Mouse (Mus musculus): ENCODE data around the gene Bcl9. TPM values are rescaled to one million over a fixed set of nuclear protein-coding genes. Genes with fewer than 3 reads are reported as not detected.

Bcl9 gene
- total and polyA plus RNA-seq, 3 experiments = 1.1 to 13.5 (median 3.3) TPM

- H3K4me1 ChIP-seq (ENCODE audit: control insufficient read depth in 1 of 2, insufficient read depth in 2 of 2) = peaks cover 0 to 3% of the 10 kb centered on the region in 2 experiments; a peak in 1 of 4 replicates
- no peak for DNase-seq (ENCODE audit: extremely low read depth)
- H3K27ac ChIP-seq (ENCODE audit: insufficient read depth, low read depth) = no peak overlapping the region
- H3K4me2 ChIP-seq (ENCODE audit: insufficient read depth, low read depth, poor library complexity, severe bottlenecking) = no peak overlapping the region
- no peak overlapping the region for H3K9ac ChIP-seq (ENCODE audit: insufficient read depth, low read depth)
- in situ Hi-C loops (cut with MboI; ENCODE audit: low pct_ligation_motif_present, low pct_unique_long_range_greater_than_20kb, low sequenced_read_pairs) = no loop called here
- no peaks in the 10 kb centered on the region for H3K79me2 ChIP-seq (replicated peaks; ENCODE audit: control insufficient read depth, extremely low read depth, insufficient read depth, poor library complexity, severe bottlenecking)
- H3K36me3 ChIP-seq (replicated peaks in 1 of 2; ENCODE audit: control insufficient read depth in 1 of 2, insufficient read depth in 1 of 2, low read length in 1 of 2) = no peaks in the 10 kb centered on the region
- dilution Hi-C loops (cut with MboI; ENCODE audit: extremely low pct_ligation_motif_present, extremely low pct_unique_long_range_greater_than_20kb, low sequenced_read_pairs) = no loop called here
- H3K9me3 ChIP-seq (replicated peaks; ENCODE audit: low read length) = no peaks in the 10 kb centered on the region
- no peaks in the 10 kb centered on the region for H3K27me3 ChIP-seq (replicated peaks)
- no peak overlapping the region for H3K4me3 ChIP-seq (replicated peaks in 1 of 3; ENCODE audit: low read depth in 2 of 3, low read length in 2 of 3, poor library complexity in 1 of 3)
- TF ChIP-seq MAZ (IDR thresholded peaks at IDR 0.05; ENCODE audit: low read depth, low read length) = no peak
- TF ChIP-seq PAX5 (IDR thresholded peaks at IDR 0.05; ENCODE audit: low read length) = no peak
- no peak for TF ChIP-seq USF2 (conservative IDR thresholded peaks at IDR 0.05; ENCODE audit: low read depth, low read length)
- no peak for TF ChIP-seq ETS1 (conservative IDR thresholded peaks at IDR 0.05; ENCODE audit: low read depth, low read length)
- TF ChIP-seq POLR2A (IDR thresholded peaks at IDR 0.05; ENCODE audit: low read depth, low read length) = no peak
- no peak for TF ChIP-seq CTCF (conservative IDR thresholded peaks at IDR 0.05 in 1 of 2, IDR thresholded peaks at IDR 0.05 in 1 of 2; ENCODE audit: low read depth in 2 of 2, low read length in 2 of 2)
- no peak for TF ChIP-seq POLR2AphosphoS2 (IDR thresholded peaks at IDR 0.05; ENCODE audit: low read depth, low read length)
- no peak for TF ChIP-seq EP300 (IDR thresholded peaks at IDR 0.05; ENCODE audit: low read length)
- TF ChIP-seq MXI1 (IDR thresholded peaks at IDR 0.05; ENCODE audit: low read depth, low read length) = no peak
- TF ChIP-seq BHLHE40 (IDR thresholded peaks at IDR 0.05; ENCODE audit: low read depth, low read length) = no peak
- TF ChIP-seq MAX (IDR thresholded peaks at IDR 0.05; ENCODE audit: low read length) = no peak
- no peak for TF ChIP-seq ZMIZ1 (IDR thresholded peaks at IDR 0.05; ENCODE audit: low read depth, low read length)
- no peak for TF ChIP-seq IRF4 (IDR thresholded peaks at IDR 0.05; ENCODE audit: low read depth, low read length)
- no peak for TF ChIP-seq UBTF (IDR thresholded peaks at IDR 0.05; ENCODE audit: low read depth, low read length)
- TF ChIP-seq SIN3A (IDR thresholded peaks at IDR 0.05; ENCODE audit: low read length) = no peak
- no peak for TF ChIP-seq CHD2 (IDR thresholded peaks at IDR 0.05; ENCODE audit: low read length)
- no peak for TF ChIP-seq CHD1 (IDR thresholded peaks at IDR 0.05; ENCODE audit: low read depth, low read length)
- no peak for TF ChIP-seq E2F4 (IDR thresholded peaks at IDR 0.05; ENCODE audit: insufficient replicate concordance, low read depth, low read length)
- TF ChIP-seq HCFC1 (IDR thresholded peaks at IDR 0.05; ENCODE audit: low read depth, low read length) = no peak
Observed at GRCm38 (mm10) chr3:97284878-97285277, 12.8 kb downstream of the Bcl9 start.

GRCm38 (mm10) chr3:97284056-97284455, 13.7 kb downstream of the Bcl9 start:
- in situ Hi-C loops (cut with MboI; ENCODE audit: low pct_ligation_motif_present, low pct_unique_long_range_greater_than_20kb, low sequenced_read_pairs) = no loop called here
- peaks cover 0 to 3% of the 10 kb centered on the region in 2 experiments; a peak in 1 of 4 replicates for H3K4me1 ChIP-seq (ENCODE audit: control insufficient read depth in 1 of 2, insufficient read depth in 2 of 2)
- no peaks in the 10 kb centered on the region for H3K79me2 ChIP-seq (replicated peaks; ENCODE audit: control insufficient read depth, extremely low read depth, insufficient read depth, poor library complexity, severe bottlenecking)
- no peak overlapping the region for H3K4me2 ChIP-seq (ENCODE audit: insufficient read depth, low read depth, poor library complexity, severe bottlenecking)
- TF ChIP-seq JUN (IDR thresholded peaks at IDR 0.05; ENCODE audit: insufficient read depth, low read depth, low read length) (no peak), ETS1 (conservative IDR thresholded peaks at IDR 0.05; ENCODE audit: low read depth, low read length) (no peak), UBTF (IDR thresholded peaks at IDR 0.05; ENCODE audit: low read depth, low read length) (no peak), ZMIZ1 (IDR thresholded peaks at IDR 0.05; ENCODE audit: low read depth, low read length) (no peak), ZKSCAN1 (IDR thresholded peaks at IDR 0.05; ENCODE audit: borderline replicate concordance, low read depth, low read length) (no peak), MAZ (IDR thresholded peaks at IDR 0.05; ENCODE audit: low read depth, low read length) (no peak), POLR2AphosphoS2 (IDR thresholded peaks at IDR 0.05; ENCODE audit: low read depth, low read length) (no peak), SMC3 (IDR thresholded peaks at IDR 0.05; ENCODE audit: low read depth, low read length) (no peak), USF2 (conservative IDR thresholded peaks at IDR 0.05; ENCODE audit: low read depth, low read length) (no peak), ZC3H11A (IDR thresholded peaks at IDR 0.05; ENCODE audit: low read depth, low read length) (no peak), MXI1 (IDR thresholded peaks at IDR 0.05; ENCODE audit: low read depth, low read length) (no peak), MEF2A (IDR thresholded peaks at IDR 0.05; ENCODE audit: borderline replicate concordance, low read depth, low read length) (no peak), POLR2A (IDR thresholded peaks at IDR 0.05; ENCODE audit: low read depth, low read length) (no peak), MAFK (IDR thresholded peaks at IDR 0.05; ENCODE audit: insufficient replicate concordance, low read length) (no peak), CTCF (conservative IDR thresholded peaks at IDR 0.05 in 1 of 2, IDR thresholded peaks at IDR 0.05 in 1 of 2; ENCODE audit: low read depth in 2 of 2, low read length in 2 of 2) (no peak)
- no peak overlapping the region for H3K4me3 ChIP-seq (replicated peaks in 1 of 3; ENCODE audit: low read depth in 2 of 3, low read length in 2 of 3, poor library complexity in 1 of 3)
- no peak overlapping the region for H3K9ac ChIP-seq (ENCODE audit: insufficient read depth, low read depth)
- H3K36me3 ChIP-seq (replicated peaks in 1 of 2; ENCODE audit: control insufficient read depth in 1 of 2, insufficient read depth in 1 of 2, low read length in 1 of 2) = no peaks in the 10 kb centered on the region
- no peak for DNase-seq (ENCODE audit: extremely low read depth)
- H3K27me3 ChIP-seq (replicated peaks) = no peaks in the 10 kb centered on the region
- dilution Hi-C loops (cut with MboI; ENCODE audit: extremely low pct_ligation_motif_present, extremely low pct_unique_long_range_greater_than_20kb, low sequenced_read_pairs) = no loop called here
- H3K27ac ChIP-seq (ENCODE audit: insufficient read depth, low read depth) = no peak overlapping the region
- no peaks in the 10 kb centered on the region for H3K9me3 ChIP-seq (replicated peaks; ENCODE audit: low read length)

All from CH12.LX (cell line).